Mouse (Mus musculus) heart, adult 2 months (tissue): ENCODE measurements around the gene Atp5f1.

Source experiments
- CTCF ChIP-seq: fragments of 200-600 bp; IDR thresholded peaks from 2 replicates; pipeline ENCODE4 v1.8.1; 2022; ENCODE audit warnings: antibody characterized with exemption, mild to moderate bottlenecking, moderate library complexity
- EP300 ChIP-seq: fragments of 200-500 bp; IDR thresholded peaks from 2 replicates; pipeline ENCODE4 v1.6.1; 2011; ENCODE audit warnings: low read depth, low read length, control low read depth; ENCODE audit not compliant: insufficient read depth
- POLR2A ChIP-seq: fragments of 200-500 bp; IDR thresholded peaks from 2 replicates; pipeline ENCODE4 v1.6.1; 2011; ENCODE audit warnings: mild to moderate bottlenecking, low read depth, low read length, control low read depth; ENCODE audit not compliant: insufficient read depth

DNA sequence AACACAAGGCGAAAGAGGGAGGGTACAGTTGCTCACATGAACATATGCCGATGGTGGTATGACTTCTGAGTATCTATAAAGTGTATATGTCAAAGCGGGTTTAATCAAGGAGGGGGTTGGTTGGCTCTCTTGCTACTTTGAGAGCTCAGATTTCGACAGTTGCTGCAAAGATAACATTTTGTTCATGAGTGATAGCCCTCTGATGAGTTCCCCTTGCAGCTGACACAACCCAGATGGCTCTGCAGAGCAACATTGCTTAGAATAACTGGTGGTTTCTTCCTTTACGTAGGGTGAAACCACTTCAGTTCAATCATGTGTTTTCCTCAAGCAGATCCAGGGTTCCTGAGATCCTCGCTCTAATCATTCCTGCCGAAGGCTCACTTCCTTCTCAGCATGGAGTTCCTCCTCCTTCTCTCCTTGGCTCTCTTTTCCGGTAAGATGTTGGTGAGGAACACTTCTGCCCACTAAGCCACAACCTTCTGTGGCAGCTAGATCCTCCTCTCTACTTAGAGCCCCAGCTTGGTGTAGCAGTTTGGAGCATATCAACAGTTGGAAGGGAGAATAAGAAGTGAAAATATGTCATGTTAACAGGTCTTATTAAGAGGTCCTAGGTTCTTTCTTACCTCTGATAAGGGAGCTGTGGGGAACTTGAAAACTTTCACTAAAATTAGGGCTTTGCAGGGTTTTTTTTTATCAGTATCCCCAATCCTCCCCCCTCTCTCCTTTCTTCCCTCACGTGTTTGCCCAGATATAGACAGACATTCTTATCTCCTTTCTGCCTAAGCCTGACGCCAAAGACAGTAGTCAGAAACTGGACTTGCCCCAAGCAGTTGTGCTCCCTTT, 45.8 kb downstream of the Atp5f1 start:
- no peak for TF ChIP-seq POLR2A
- TF ChIP-seq CTCF, result no peak
- no peak for TF ChIP-seq EP300
